Mouse (Mus musculus) lung, postnatal 14 days (tissue): Measurements from ENCODE around the gene Tmem176a.
"Not testable (repeated sequence)": the region's sequence is repeated elsewhere in the genome, so short reads cannot be mapped to it uniquely, and the experiment has no call there.

Experiments
- DNase-seq: peaks from one replicate; pipeline ENCODE4 v3.0.0; 2021

Tmem176a gene

DNA sequence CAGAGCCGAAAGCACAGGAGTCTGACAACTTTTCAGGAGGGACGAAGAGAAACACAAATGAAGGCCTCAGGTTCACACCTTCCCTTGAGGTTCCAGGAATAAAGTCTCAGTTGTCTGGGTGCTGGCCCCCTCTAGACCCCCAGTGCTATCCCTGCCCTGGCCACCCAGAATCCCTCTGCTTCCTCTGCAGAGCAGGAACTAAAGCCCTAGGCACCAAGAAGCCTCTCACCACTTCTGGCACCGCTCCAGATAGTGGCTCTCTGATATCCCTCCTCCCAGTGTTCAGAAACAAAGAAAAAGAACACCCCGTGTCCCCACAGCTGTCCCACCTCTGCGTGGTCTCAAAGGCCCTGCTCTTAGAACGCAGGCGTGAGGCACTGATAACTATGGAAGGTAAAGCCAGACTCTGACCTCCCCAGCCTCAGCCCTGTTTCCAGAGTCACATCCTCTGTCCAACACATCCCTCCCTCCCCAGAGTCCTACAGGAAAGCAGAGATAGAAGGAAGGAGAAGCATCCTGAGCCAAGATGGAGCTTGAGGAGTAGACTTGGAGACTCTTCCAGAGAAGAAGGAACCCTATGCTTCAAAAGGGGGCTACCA lies at the start of gene Tmem176a:
Gene Tmem176a, plus strand, starts transcription at position 549 of the 599 bp plus-strand sequence.
- DNase-seq = peak; percentile 73

- no peak for DNase-seq
Measured at GRCm38 (mm10) chr6:48801897-48802296, 38.8 kb upstream of the Tmem176a start.

DNA sequence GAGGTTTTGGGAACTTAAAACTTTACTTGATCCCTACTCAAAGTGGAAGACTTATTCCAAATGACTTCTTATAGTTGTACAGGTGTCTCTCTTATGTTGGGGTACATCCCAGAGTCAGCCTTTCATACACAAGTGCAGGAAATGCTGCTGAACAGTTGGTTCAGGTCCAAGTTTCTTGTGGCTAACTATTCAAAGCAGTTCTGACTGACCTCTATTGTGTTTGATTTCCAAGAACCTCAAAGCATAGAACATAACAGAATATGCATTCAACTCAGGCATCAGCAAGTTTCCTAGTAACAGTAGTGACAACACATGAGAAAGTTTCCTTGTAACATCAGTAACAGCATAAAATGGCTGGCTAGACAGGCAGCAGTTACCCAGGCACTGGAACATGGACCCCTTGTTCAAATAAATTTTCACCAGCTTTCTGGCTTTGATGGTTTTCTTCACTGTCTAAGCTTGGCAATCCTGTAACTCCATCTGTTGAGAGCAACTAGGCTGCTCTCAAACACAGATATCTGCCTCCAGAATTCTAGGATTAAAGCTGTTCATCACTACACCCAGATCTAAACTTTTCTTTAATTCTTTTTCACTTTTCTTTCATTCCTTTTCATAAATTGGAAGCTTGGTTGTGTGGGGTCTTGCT lies 37.2 kb upstream of the Tmem176a start:
- DNase-seq = no peak

DNA sequence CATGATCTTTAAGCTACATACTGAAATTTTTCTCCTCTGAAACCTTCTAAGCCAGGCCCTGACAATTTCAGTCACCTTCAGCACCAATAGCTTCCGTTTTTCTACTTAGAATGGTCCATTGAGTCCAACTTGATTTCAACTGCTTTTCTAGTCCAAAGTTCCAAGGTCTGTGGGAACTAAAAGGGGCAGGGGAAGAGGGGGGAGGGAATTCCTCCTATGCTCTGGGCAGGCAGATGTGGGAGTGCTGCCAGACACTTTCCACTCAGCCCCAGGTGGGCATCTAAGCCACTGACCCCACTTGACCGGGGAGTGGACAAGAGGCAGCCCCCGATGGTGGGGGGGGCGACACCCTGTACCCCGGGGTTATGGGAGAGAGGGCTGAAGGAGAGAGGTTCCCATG lies 36.4 kb upstream of the Tmem176a start:
- no peak for DNase-seq

GRCm38 (mm10) chr6:48806746-48807145 lies 34.0 kb upstream of the Tmem176a start:
- no peak for DNase-seq

- no peak for DNase-seq
Measured at GRCm38 (mm10) chr6:48809494-48810219, 31.1 kb upstream of the Tmem176a start.

GRCm38 (mm10) chr6:48815013-48815412 lies 25.7 kb upstream of the Tmem176a start:
- DNase-seq = no peak

DNA sequence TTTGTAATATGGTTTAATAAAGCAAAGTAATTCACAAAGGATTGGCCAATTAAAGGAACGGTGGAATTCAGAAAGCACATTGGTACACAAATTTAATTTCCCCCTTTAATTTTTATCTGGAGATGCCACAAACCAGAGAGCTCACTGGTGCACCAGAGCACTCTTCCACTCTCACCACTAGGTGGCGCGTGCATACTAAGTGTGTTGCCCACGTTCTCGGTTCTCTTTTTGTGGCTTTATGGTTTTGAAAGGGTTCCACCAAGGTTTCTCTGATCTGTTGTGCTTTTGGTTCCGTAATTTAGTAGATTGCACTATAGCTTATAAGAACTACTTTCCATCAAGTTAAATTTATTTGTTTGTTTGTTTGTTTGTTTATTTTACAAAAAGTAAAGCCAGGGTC lies 22.9 kb upstream of the Tmem176a start:
- DNase-seq = peak; percentile 87

GRCm38 (mm10) chr6:48821991-48822785 lies 18.5 kb upstream of the Tmem176a start:
- not testable (repeated sequence) for DNase-seq

DNA sequence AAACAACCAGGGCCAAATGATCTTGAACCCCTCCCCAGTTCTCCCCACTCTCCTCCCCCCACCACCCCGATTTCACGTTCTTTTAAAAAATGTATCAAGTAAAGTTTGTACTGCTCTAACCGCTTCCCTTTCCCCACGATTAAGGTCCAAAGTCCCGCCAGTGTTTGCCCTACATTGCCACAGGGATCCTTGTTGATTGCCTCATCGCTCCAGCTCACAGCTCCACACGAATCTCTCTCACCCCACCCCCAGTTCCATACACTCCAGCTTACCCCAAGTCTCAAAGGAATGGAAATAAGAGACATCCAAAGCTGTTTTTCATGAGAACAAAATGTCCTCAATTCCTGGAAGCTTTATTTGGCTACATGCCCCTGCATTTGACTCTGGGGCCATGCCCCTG lies 15.7 kb upstream of the Tmem176a start:
- peak; percentile 17 for DNase-seq

GRCm38 (mm10) chr6:48828976-48829375 lies 11.7 kb upstream of the Tmem176a start:
- DNase-seq = no peak

GRCm38 (mm10) chr6:48829651-48830050 lies 11.1 kb upstream of the Tmem176a start:
- DNase-seq = no peak

GRCm38 (mm10) chr6:48830241-48830640 lies 10.5 kb upstream of the Tmem176a start:
- no peak for DNase-seq

DNA sequence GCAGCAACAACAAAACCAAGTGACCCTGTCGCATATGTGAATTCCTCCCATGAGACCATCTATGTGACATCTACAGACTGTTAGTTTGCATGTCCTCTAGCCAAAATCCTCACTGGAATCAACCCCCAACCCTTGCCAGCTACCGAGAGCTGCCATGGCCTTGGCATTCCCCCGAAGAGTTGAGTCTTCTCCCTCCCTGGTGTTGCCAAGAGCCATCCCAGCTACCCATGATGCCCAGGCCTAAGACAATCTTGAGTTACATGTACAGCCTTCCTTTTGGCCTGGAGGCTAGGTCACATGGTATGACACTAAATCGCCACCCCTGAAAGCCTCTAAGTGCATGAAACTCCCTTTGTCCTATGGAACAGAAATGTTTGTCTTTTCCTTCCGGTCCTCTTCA lies 9.6 kb upstream of the Tmem176a start:
- DNase-seq = no peak

DNA sequence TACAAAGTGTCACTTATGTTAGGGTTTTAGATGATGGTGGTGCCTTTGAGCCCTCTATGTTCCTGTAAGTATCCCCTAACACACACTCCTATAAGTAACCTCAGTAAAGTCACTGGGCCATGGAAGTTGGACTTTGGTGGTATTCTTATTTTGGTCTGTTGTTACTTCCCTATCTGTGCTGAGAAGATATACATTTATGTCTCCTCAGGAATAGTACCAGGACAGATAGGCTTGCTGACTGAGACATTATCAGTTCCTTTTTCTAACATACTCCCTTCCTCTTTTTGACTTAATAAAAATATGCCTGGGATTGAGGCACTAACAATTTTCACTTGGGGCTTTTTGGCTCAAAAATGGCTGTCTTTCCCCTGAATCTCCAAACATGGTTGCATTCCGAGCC lies 8.3 kb upstream of the Tmem176a start:
- no peak for DNase-seq

GRCm38 (mm10) chr6:48833515-48833914 lies 7.2 kb upstream of the Tmem176a start:
- no peak for DNase-seq

GRCm38 (mm10) chr6:48835241-48835640 lies 5.5 kb upstream of the Tmem176a start:
- DNase-seq = no peak

- no peak for DNase-seq
Measured at GRCm38 (mm10) chr6:48836146-48836545, 4.6 kb upstream of the Tmem176a start.

- DNase-seq = no peak
Measured at GRCm38 (mm10) chr6:48837516-48837915, 3.2 kb upstream of the Tmem176a start.

GRCm38 (mm10) chr6:48838321-48839080 lies 2.2 kb upstream of the Tmem176a start:
- DNase-seq = no peak

DNA sequence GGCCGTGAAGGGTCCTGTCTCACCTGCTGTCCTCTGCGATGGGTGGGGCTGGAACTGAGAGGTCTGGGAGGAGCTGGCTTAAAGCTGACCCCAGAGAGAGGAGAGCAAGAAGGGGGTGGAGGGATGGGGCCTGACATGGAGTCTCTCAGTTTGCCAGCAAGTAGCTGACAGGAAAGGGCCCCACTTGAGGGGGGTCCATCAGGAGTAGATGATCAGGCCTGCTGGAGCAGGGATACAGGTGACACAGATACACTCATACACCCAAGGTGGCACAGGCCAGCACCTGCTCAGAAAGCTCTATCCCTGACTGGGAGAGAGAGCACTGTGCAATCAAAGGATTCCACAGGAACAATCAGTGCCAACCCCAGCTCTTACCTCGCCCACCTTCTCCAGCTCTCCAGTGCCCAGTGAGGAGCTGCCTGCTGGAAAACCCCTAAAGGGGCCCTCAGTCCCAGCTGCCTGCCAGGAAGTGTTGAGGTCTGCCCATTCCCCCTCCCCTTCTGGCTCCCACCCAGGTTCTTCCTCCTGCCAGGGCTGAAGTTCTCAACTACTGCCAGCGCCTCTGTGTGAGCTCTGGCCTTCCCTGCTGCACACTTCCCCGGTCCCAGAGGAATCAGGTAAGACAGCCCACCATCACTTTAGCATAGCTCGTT lies 380 bp downstream of the Tmem176a start, which contains the start of gene Tmem176b:
Gene Tmem176b, minus strand, starts transcription at position 524 of the 653 bp plus-strand sequence.
- peak; percentile 98 for DNase-seq
